Mouse (Mus musculus) adrenal gland, postnatal 36 days (tissue): ENCODE measurements around the gene Tmem182. TPM values are rescaled to one million over a fixed set of nuclear protein-coding genes. Genes with fewer than 3 reads are reported as not detected.

Experiments used
- DNase-seq, 2 experiments: peaks; one replicate each; pipeline ENCODE4 v3.0.0; 2021; ENCODE audit warnings: mixed read lengths in 1 of 2
- total RNA-seq, 2 experiments: library from RNA; stranded (reverse); gene quantifications; 2 replicates each; pipeline ENCODE4 v1.2.3; 2021

Tmem182 gene
- total RNA-seq, 2 experiments from 2014 or later, result 0.95 to 3.6 TPM

GRCm38 (mm10) chr1:40799121-40799520, 6.3 kb upstream of the Tmem182 start:
- no peak for DNase-seq

GRCm38 (mm10) chr1:40800908-40801307, 4.5 kb upstream of the Tmem182 start:
- no peak for DNase-seq

- DNase-seq, result peak; percentile 39 to 68
These were observed 2.6 kb upstream of the Tmem182 start for GRCm38 (mm10) chr1:40802759-40803158.

- no peak for DNase-seq
These were observed 1.3 kb upstream of the Tmem182 start for GRCm38 (mm10) chr1:40804118-40804517.

GRCm38 (mm10) chr1:40805891-40806290, 490 bp downstream of the Tmem182 start:
- DNase-seq, result no peak

- no peak for DNase-seq
These were observed 3.2 kb downstream of the Tmem182 start for GRCm38 (mm10) chr1:40808643-40809042.

GRCm38 (mm10) chr1:40815071-40815845, 9.9 kb downstream of the Tmem182 start:
- no peak for DNase-seq

- no peak for DNase-seq
These were observed 19.1 kb downstream of the Tmem182 start for GRCm38 (mm10) chr1:40824517-40824916.

- no peak for DNase-seq
These were observed 19.5 kb downstream of the Tmem182 start for GRCm38 (mm10) chr1:40824936-40825335.

GRCm38 (mm10) chr1:40825826-40826225, 20.4 kb downstream of the Tmem182 start:
- peak; percentile 44 to 56 for DNase-seq

- peak in 1 of 2 experiments; percentile 32 for DNase-seq
These were observed 24.0 kb downstream of the Tmem182 start for GRCm38 (mm10) chr1:40829213-40829914.

- no peak for DNase-seq
These were observed 25.5 kb downstream of the Tmem182 start for GRCm38 (mm10) chr1:40830712-40831507.

GRCm38 (mm10) chr1:40835468-40835867, 30.1 kb downstream of the Tmem182 start:
- no peak for DNase-seq

- no peak for DNase-seq
These were observed 35.2 kb downstream of the Tmem182 start for GRCm38 (mm10) chr1:40840605-40841004.

GRCm38 (mm10) chr1:40841032-40841761, 35.8 kb downstream of the Tmem182 start:
- DNase-seq, result no peak

GRCm38 (mm10) chr1:40844616-40845015, 39.2 kb downstream of the Tmem182 start:
- peak; percentile 51 to 60 for DNase-seq

GRCm38 (mm10) chr1:40847196-40847938, 42.0 kb downstream of the Tmem182 start:
- peak in 1 of 2 experiments; percentile 40 for DNase-seq

GRCm38 (mm10) chr1:40851286-40851685, 45.9 kb downstream of the Tmem182 start:
- no peak for DNase-seq

GRCm38 (mm10) chr1:40855268-40855667, 49.9 kb downstream of the Tmem182 start:
- DNase-seq, result no peak

- no peak for DNase-seq
These were observed 51.6 kb downstream of the Tmem182 start for GRCm38 (mm10) chr1:40856846-40857636.
